Mouse (Mus musculus) c-Kit-negative CD71-positive TER-119-positive erythroid progenitor cells, embryonic 14.5 days (primary cell): Measurements from ENCODE around the gene Hebp1.

Source experiments
- DNase-seq: peaks from one replicate; pipeline ENCODE4 v3.0.0-alpha.2; 2013; ENCODE audit warnings: low read depth, low spot score

Gene Hebp1

DNA sequence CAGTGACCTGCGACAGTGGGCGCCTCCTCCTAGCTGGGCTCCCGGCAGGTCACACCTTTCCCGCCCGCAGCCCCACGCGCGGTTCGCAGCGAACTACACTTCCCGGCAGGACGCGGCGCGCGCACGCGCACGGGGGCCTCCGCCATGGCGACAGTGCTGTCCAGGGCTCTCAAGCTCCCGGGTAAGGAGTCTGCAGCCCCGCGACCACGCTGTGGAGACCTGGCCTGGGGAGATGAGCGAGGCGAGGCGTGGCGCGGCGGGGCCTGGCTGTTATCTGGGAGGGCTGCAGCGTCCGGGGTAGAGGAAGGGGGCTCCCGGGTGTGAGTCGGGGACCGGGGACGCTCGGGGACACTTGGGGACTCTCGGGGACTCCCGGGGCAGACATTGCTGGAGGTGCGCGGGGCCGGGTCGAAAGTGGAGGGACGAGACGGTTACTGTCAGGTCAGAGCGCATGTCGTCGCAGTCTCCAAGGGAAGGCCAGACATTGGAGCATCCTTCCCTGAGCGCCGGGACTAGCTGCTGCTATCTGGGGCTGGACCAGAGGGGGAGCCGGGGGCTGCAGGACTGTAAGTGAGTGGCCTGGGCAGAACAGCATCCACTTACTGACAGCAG, at the start of gene Hebp1, which contains the start of gene Fam234b:
Gene Hebp1, minus strand, starts transcription at position 102 of the 612 bp plus-strand sequence.
Gene Fam234b, plus strand, starts transcription at position 57 of the 612 bp plus-strand sequence.
- DNase-seq: peak; percentile 75

- DNase-seq: no peak
Observed at GRCm38 (mm10) chr6:135245586-135245985, 47.8 kb upstream of the Hebp1 start.

DNA sequence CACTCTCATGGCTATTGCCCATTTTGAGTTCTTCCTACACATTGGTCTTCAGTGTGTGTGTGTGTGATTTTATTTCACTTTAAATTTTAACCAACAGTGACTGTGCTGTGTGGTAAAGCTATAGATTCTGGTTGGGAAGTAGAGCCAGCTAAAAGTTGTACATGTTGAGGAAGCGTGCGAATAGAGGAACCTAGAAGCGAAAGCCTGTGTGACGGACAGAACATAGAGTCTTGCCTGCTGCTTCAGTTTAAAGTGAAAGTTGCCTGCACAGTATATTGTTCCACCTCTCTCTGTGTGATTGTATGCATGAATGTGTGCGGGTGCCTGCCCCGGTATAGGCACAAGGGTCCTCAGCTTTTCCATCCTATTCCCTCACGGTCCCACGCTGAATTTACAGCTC, 42.5 kb upstream of the Hebp1 start:
- DNase-seq: no peak

DNA sequence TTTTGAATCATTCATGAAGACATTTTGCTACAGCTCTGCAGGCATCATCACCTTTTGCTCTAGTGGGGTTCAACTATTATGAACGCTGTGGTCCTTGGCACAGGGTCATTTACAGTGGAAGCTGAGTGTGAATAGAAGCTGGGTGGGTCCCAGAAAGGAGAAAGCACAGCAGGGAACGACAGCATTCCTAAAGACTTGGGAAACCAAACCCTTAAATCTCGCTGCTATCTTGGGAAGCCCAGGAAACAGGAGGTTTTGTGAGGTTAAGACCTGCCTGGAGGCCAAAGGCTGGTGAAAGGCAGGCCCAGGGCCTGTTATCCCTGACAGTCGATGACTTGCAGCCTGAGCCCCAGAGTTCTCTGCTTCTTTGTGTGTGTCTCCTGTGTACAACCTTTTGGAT, 40.4 kb upstream of the Hebp1 start:
- no peak for DNase-seq

GRCm38 (mm10) chr6:135237326-135237725, 39.5 kb upstream of the Hebp1 start:
- no peak for DNase-seq

GRCm38 (mm10) chr6:135236576-135236975, 38.8 kb upstream of the Hebp1 start:
- no peak for DNase-seq

DNA sequence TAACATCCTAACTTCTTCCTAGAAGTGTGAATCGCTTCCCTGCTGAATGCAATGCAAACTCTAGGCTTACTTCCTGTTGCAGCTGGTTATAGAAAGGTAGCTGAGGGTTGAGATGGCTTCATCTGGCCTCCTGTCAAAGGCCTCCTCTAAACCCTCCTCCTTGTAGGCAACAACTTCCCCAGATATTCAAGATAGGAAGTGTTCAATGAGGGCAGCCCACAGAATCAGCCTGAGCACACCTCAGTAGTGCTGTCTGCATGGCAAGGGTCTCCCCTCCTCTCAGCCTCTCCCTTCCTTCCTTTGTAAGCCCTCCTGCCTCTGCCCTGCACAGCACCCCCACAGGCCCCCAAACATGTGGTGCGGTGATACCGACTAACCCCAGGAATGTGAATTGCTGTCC, 37.9 kb upstream of the Hebp1 start:
- DNase-seq: no peak

- no peak for DNase-seq
Observed at GRCm38 (mm10) chr6:135232443-135233182, 34.8 kb upstream of the Hebp1 start.

GRCm38 (mm10) chr6:135230586-135230985, 32.8 kb upstream of the Hebp1 start:
- DNase-seq: no peak

DNA sequence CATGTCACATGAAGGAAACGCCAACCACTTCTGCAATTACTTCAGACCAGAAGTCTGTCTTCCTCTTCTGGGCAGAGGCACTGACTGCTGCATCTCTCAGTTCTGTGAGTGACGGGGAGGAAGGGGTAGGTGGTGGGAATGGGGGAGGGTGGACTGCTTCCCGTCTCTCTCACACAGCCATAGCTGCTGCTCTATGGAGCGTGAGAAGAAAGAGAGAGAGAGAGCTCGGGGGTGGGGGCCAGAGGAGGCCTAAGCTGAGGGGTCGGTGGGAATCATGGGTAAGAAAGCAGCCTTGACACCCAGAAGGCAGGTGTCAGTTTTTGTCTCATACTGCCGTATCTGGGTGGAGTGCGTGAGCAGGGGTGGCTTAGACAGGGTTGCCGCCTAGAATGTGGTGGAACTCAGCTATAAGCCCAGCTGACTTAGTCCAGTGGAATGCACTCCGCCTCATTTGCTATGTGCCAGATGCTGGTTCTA, 30.7 kb upstream of the Hebp1 start:
- DNase-seq: no peak

- no peak for DNase-seq
Observed at GRCm38 (mm10) chr6:135223786-135224416, 26.1 kb upstream of the Hebp1 start.

DNA sequence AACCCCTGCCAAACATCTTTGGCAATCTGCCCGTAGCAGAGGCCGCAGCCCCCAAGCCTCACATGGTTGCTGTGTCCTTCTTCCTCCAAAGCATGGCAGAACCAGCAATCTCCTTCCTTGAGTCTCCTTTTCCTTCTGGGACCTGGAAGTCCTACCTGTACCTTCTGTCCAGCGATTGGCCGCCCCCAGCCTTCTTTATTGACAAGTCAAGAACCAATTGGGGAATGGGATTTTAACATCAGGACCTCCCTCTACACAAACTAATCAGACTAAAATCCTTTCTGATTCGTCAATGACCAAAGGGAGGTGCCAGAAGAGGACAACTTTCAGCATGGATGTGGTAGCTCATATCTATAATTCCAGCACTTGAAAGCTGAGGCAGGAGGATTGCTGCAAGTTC, 22.1 kb upstream of the Hebp1 start:
- DNase-seq: no peak

DNA sequence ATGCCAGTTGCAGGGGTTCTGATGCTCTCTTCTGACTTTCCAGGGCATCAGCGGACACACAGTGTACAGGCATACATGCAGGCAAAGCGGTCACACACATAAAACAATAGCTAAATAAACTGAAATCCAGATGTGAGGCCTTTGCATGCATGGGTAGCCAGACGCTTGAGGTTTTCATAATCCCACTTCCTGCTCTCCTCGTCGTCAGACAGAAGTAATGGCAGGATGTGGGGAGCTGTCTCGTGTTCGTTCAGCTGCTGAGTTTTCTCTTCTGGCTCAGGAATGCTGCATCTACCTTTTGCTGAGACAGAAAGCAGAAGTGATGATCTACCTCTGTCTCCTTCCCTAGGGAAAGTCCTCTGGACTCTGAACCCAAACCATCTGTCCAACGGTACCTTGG, 20.5 kb upstream of the Hebp1 start:
- DNase-seq: no peak

DNA sequence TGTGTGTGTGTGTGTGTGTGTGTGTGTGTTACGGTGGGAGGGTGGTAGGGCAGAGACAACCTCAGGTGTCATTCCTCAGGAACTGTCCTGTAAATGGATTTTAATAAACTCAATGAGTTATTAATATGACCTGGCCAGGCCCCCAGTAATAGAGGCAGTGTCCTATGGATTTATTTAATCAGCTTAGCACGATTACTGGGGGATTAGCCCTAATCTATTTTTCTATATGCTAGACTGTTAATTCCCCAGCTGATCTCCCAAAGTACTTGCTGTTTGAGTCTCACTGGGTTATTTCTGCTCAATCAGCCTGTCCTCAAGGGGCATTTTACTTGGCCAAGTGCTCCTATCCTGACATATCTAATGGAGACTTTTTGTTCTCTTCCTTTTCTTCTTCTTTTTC, 14.8 kb upstream of the Hebp1 start:
- DNase-seq: no peak

DNA sequence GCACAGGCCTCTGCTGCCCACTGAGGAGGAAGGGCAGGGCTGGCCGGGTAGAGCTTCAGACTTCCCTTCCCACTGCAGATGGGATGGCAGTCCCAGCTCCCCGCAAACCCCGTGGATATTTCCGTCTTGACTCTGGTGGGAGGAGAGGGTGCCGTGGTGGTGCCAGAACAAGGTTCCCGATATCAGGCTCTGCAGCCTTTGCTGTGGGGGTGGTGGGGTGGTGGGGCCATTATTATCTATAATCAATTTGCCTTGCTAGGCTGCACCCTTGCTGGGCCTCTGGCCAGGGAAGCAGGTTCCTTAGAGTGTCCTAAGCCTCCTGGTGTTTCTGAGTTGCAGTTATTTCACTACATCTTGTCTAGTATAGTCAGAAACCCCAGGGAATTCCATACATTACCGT, 13.3 kb upstream of the Hebp1 start:
- DNase-seq: no peak

DNA sequence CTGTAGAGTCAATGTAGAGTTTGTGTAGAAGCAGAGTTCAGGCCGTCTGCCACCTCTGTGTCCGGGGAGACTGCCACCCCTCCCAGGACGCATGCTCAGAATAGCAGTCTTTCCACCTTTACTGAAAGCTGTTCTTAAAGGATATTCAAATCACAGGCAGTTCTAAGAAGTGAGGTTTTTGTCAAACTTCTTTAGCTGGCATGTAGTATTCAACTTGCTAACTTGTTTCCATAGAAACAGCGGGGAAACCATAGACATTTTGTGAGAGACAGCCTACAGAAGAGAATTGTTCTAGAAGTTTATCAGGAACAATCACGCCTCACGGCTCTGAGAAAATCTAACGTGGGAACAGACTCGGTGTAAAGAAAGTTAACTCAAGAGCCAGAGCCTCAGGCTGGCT, 9.1 kb upstream of the Hebp1 start:
- DNase-seq: no peak

DNA sequence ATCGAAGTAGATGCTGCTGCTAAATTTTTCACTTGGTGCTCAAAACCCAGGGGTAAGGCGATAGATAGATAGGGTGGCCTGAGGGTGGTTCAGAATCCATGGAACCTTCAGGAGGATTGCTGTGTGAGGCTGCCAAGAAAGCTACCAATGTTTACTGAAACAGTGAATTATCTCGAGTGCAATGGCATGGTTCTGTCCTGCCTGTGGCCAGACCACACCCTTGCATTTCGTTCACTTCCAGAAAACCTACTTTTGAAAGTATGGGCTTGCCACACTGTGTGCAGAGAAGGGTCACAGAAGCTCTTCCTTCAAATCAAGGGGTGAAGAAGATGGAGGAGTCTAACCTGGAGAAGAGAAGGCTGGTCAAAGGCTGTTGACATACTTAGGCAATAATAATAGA, 8.0 kb upstream of the Hebp1 start:
- DNase-seq: no peak

DNA sequence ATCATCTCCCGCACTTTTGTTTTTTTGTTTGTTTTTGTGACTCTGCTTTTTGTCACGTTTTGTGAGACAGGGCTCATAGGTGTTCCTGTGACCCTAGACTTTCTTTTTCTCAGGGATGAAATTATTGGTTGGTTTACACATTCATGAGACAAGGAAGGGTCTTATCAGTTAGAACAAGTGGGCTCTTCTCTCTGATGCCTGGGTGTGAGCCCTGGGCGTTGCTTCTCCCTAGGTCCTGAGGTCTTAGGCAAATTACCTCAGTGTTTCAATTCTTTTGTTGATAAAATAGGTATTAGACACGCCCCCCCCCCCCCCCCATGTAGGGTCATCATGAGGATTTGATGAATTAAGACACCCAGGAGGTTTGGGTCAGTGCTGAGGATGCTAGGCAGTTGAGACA, 7.0 kb upstream of the Hebp1 start:
- no peak for DNase-seq

DNA sequence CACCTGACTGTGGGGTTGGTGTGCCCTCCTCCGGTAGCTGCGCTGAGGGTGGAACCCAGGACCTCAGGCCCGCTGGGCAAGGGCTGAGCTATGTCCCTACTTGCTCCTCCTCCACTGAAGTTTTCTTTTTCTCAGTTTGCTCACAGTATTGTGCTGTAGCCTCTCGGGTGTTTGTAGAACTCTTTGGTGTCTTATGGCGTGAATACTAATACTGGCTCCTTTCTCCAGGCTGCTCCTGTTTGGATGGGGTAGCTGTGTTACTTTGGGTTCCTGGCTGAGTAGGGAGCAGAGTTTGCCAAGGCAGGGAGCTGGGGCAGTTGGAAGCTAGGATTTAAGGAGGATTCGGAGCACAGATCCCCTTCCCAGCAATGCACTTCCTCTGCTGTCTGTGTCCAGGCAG, 5.9 kb upstream of the Hebp1 start:
- DNase-seq: no peak

DNA sequence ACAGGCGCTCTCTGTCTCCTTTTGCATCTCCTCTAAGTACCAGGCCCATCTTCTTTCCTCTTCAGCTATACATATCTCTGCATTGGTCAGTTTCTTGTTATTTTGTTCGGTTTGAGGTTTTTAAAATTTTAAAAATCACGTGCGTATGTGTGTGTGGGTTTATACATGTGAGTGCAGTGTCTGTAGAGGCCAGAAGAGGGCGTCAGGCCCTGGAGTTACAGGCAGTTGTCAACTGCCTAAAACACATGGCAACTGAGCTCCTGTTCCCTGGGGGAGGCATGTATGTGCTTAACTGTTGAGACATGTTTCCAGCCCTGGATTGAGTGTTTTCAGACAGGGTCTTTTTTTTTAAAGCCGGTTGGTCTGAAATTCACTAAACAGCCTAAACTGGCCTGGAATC, 4.8 kb upstream of the Hebp1 start:
- DNase-seq: no peak

GRCm38 (mm10) chr6:135200122-135200957, 2.5 kb upstream of the Hebp1 start:
- DNase-seq: no peak

DNA sequence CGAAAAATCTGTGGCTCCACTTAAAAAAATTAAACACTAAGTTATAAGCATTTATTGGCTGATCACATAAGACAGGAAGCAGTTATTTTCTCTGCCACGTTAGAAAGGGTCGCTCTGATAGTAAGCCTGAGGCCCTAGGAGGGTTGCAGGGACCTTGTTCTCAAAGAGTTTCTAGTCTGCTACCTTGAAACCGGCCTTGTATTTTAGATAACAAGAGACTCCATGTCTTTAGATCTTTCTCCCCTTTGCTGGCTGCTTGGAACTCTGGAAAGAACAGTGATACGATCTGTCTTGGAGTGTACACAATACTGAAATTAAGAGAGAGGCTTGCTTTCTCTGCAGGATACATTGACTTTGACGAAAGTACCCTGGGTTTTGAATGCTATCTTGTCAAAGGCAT, 904 bp upstream of the Hebp1 start:
- peak; percentile 26 for DNase-seq
